In the genomic region with DNA sequence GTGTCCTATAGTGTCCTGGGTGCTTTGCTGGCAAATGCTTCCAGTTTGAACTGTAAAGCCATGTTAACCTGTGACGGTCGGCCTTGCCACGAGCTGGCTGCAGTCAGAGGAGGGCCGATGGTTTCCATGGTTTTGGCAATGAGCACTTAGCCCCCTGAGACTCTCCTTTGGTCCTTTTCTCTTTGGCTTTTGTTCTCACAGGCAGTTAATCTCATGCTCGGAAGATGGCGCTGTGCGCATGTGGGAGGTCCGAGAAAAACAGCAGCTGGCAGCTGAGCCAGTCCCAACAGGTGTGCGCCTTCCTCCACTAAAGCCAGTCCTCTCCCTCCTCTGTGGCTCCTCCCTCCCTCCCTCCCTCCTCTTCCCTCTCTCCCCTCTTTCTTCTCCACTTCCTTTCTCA, we compare ENCODE assay signal across 8 mouse cellular contexts. TPM values are rescaled to one million over a fixed set of nuclear protein-coding genes. Genes with fewer than 3 reads are reported as not detected.
DNase-seq lines count a peak whose midpoint lies in the region; ATAC-seq and TF ChIP-seq lines count a peak whose summit lies in the region.

No protein-coding gene starts in this region.

- no peak overlapping the region for H3K9ac ChIP-seq in forebrain, embryonic 11.5 days (ENCODE audit: low read length)
- H3K9ac ChIP-seq in hindbrain, postnatal 0 days (replicated peaks; ENCODE audit: low read length): no peak overlapping the region

- no peak overlapping the region for H3K4me2 ChIP-seq in forebrain, embryonic 11.5 days (ENCODE audit: low read depth, low read length, severe bottlenecking)
- H3K4me2 ChIP-seq in hindbrain, postnatal 0 days (ENCODE audit: low read depth, low read length): 0 out of 2 replicates have a peak overlapping the region, but pooled peaks have one; percentile 25

- peak; percentile 82 for ATAC-seq in forebrain, embryonic 11.5 days (replicated peaks; ENCODE audit: low FRiP score)
- peak; percentile 90 for ATAC-seq in hindbrain, postnatal 0 days
- no peak for ATAC-seq in erythroid progenitor cell, adult 5-6 weeks (replicated peaks; ENCODE audit: low FRiP score, poor library complexity, severe bottlenecking)

- H3K36me3 ChIP-seq in forebrain, embryonic 11.5 days (ENCODE audit: control insufficient read depth, insufficient read depth, low read length): no peaks in the 10 kb centered on the region
- H3K36me3 ChIP-seq in hindbrain, postnatal 0 days (ENCODE audit: insufficient read depth, low read length): no peaks in the 10 kb centered on the region

- H3K9me3 ChIP-seq in forebrain, embryonic 11.5 days (ENCODE audit: control insufficient read depth, low read length): no peaks in the 10 kb centered on the region
- no peaks in the 10 kb centered on the region for H3K9me3 ChIP-seq in hindbrain, postnatal 0 days (ENCODE audit: low read length)

- H3K4me3 ChIP-seq in forebrain, embryonic 11.5 days (ENCODE audit: low read depth, low read length): no peak overlapping the region
- no peak overlapping the region for H3K4me3 ChIP-seq in hindbrain, postnatal 0 days (ENCODE audit: low read length)

- TF ChIP-seq CTCF in brain, embryonic 14.5 days (IDR thresholded peaks at IDR 0.05; ENCODE audit: borderline replicate concordance, extremely low read depth, insufficient read depth, insufficient read length): peak; percentile 93
- peak; percentile 92 for TF ChIP-seq CTCF in hindbrain, postnatal 0 days (IDR thresholded peaks at IDR 0.05; ENCODE audit: low read depth)

- H3K27me3 ChIP-seq in forebrain, embryonic 11.5 days (ENCODE audit: control insufficient read depth, insufficient read depth, low read length): no peaks in the 10 kb centered on the region
- H3K27me3 ChIP-seq in hindbrain, postnatal 0 days (ENCODE audit: insufficient read depth, low read length): no peaks in the 10 kb centered on the region

- DNase-seq in Muller cell, postnatal 12 days (ENCODE audit: inconsistent ontology term): peak; percentile 46
- peak; percentile 93 for DNase-seq in brain, embryonic 14.5 days (ENCODE audit: low read depth)
- DNase-seq in forebrain, embryonic 11.5 days (ENCODE audit: low spot score): peak; percentile 85
- DNase-seq in hindbrain, postnatal 0 days (ENCODE audit: low spot score): peak; percentile 94
- peak; percentile 80 to 82 for DNase-seq in left cerebral cortex, adult 18-20 months (ENCODE audit: low spot score in 2 of 2)
- peak; percentile 91 for DNase-seq in mesoderm, embryonic 11.5 days (ENCODE audit: low read depth, low spot score)
- peak; percentile 62 to 69 for DNase-seq in right cerebral cortex, postnatal 36 days (ENCODE audit: low spot score in 2 of 2)

- TF ChIP-seq POLR2A in brain, embryonic 14.5 days (IDR thresholded peaks at IDR 0.05; ENCODE audit: borderline replicate concordance, extremely low read depth, insufficient read depth, insufficient read length, poor library complexity, severe bottlenecking): no peak

- H3K27ac ChIP-seq in forebrain, embryonic 11.5 days (ENCODE audit: low read depth, low read length): no peak overlapping the region
- peak overlapping the region; percentile 22; the same call in 1 of the 2 replicates for H3K27ac ChIP-seq in hindbrain, postnatal 0 days

- peaks cover 5% of the 10 kb centered on the region; the same call in 1 of the 2 replicates for H3K4me1 ChIP-seq in forebrain, embryonic 11.5 days (replicated peaks; ENCODE audit: control insufficient read depth, insufficient read depth, low read length)
- H3K4me1 ChIP-seq in hindbrain, postnatal 0 days (ENCODE audit: insufficient read depth, low read length): no peaks in the 10 kb centered on the region

- 4% methylated on average over 9 of the region's 9 CpGs for WGBS in forebrain, embryonic 11.5 days
- 4% methylated on average over 9 of the region's 9 CpGs for WGBS in hindbrain, postnatal 0 days

RNA-seq across cellular contexts. Expression of a gene that starts 41.8 kb away (rescaled TPM):
- polyA plus RNA-seq in brain, embryonic 14.5 days (2012; rRNA removed): 19.4 and 22.9 TPM in 2 replicates
- 21.2 and 22.6 TPM in 2 replicates for polyA plus RNA-seq in forebrain, embryonic 11.5 days (2014; fragmentation: Nextera tagmentation; extraction: Ambion mirVana)
- 22.2 and 23.7 TPM in 2 replicates for total RNA-seq in hindbrain, postnatal 0 days (2014; rRNA removed)
- 24.8 and 26.6 TPM in 2 replicates for polyA plus RNA-seq in hindbrain, postnatal 0 days (2015; fragmentation: Nextera tagmentation; extraction: Ambion mirVana)
- 10 to 100 TPM; 20.5 TPM for total RNA-seq in left cerebral cortex, adult 18-20 months (2021)
- total RNA-seq in erythroid progenitor cell, adult 5-6 weeks (2015; ENCODE audit: low replicate concordance): 5.9 and 11.2 TPM in 2 replicates
- 3.0 and 4.3 TPM in 2 replicates for total RNA-seq in erythroid progenitor cell, adult 5-6 weeks (2017; ENCODE audit: low replicate concordance)
